Mouse (Mus musculus) adrenal gland, adult 2 months (tissue): ENCODE results near the gene Oxld1. TPM values are rescaled to one million over a fixed set of nuclear protein-coding genes. Genes with fewer than 3 reads are reported as not detected.

Experiments
- DNase-seq: peaks from one replicate; pipeline ENCODE4 v3.0.0; 2021
- polyA plus RNA-seq: library from polyadenylated mRNA; depleted of rRNA; stranded (reverse); fragments of >200 nt; gene quantifications from 2 replicates; pipeline ENCODE4 v1.2.3, GENCODE M21; 2012
- total RNA-seq, 2 experiments: library from RNA; stranded (reverse); gene quantifications; 2 replicates each; pipeline ENCODE4 v1.2.3; 2021

Gene Oxld1
- total and polyA plus RNA-seq, 3 experiments: 25.8 to 48.7 (median 37.1) TPM

- DNase-seq: no peak
These were observed 25.6 kb upstream of the Oxld1 start for GRCm38 (mm10) chr11:120483448-120483934.

DNA sequence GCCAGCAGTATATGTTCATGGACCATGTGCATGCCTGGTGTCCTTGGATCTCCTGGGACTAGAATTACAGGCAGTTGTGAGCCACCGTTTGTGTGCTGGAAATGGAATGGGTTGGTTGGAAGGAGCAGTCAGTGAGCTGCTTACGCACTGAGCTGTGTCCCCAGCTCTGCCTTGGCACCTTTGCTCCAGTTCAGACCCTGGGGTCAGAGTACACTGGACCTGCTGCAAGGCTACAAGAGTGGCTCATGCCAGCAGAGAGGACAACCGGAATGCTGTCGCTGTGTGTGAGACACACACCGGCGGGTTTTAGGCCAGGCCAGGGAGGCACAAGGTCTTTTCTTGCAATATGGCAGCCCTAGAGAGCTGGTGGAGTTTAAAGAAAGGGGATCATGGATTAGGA is 14.2 kb upstream of the Oxld1 start:
- DNase-seq: no peak

DNA sequence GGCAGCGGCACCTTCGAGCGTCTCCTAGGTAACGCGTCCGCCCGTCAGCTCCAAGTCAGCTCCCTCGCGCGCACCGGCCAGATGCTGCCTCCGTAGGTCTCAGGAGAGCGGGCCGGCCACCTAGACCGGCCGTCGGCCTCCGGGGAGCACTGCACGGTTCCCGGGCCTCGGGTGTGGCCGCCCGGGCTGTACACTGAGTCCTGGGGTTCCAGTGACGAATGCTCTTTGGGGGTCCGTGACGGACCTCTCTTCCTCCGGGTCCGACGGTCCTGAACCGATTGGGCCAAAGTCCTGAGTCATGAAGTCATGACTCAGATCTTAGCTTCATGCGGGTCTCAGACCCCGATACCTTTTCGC is 9.8 kb upstream of the Oxld1 start:
- no peak for DNase-seq

GRCm38 (mm10) chr11:120467051-120467735 is 9.3 kb upstream of the Oxld1 start, which contains the start of gene Arl16:
TSS of gene Arl16 (minus strand) at chr11:120467607.
- DNase-seq: peak; percentile 96

DNA sequence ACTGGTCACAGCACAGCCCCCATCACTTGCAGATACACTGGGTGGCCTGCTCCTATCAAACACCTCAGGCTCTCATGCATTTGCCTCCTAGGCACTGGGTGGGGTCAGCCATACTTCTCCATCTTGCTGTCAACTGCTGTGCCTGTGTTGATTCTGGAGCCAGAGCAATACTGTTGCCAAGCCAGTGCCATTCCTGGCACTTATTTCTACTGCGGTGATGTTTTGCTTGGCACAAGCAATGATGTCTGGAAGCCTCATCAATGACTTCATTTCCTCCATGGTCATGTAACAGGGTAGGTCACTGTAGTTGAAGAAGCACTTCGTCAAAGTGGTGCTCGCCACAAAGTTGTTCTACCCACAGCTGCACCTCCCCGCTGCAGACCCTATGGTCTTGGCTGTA is 7.7 kb upstream of the Oxld1 start:
- DNase-seq: no peak

- DNase-seq: no peak
These were observed 6.5 kb upstream of the Oxld1 start for GRCm38 (mm10) chr11:120464365-120464764.

DNA sequence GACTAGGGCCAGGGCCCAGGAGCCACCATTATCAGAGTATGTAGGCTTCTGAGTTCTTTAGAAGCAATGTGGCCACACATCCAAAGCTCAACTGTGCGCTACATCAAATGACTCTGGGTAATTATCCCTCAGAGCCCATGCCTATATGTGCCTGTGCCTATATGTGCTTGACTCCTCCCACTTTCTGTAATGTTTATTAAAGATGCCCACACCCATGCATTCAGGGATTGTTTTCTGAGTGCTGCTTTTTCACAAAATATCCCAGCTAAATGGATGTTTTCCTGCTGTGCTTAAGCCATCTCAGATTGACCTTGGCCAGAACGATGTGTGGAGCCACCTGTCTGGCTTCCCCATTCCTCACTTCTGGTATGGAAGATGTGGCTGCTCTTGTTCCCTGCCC is 5.7 kb upstream of the Oxld1 start:
- DNase-seq: no peak

DNA sequence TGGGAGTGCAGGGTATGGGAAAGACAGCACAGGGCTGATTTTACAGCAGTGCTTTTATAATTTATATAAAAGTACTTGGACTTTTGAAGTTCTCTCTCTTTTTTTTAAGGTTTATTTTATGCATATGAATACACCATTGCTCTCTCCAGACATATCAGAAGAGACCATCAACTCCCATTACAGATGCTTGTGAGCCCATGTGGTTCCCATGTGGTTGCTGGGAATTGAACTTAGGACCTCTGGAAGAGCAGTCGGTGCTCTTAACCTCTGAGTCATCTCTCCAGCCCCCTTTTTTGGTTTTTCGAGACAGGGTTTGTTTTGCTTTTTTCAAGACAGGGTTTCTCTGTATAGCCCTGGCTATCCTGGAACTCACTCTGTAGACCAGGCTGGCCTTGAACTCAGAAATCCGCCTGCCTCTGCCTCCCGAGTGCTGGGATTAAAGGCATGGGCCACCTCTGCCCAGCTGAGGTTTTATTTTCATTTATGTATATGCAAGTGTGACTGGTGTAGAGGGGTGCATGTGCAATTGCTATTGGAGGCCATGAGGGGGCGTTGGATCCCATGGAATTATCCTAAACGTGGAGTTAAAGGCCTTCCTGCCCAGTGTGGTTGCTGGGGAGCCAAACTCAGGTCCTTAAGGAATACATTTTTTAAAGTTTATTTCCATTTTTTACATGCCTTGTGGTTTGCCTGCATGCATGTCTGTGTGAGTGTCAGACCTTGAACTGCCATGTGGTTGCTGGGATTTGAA is 1.2 kb upstream of the Oxld1 start:
- DNase-seq: no peak

DNA sequence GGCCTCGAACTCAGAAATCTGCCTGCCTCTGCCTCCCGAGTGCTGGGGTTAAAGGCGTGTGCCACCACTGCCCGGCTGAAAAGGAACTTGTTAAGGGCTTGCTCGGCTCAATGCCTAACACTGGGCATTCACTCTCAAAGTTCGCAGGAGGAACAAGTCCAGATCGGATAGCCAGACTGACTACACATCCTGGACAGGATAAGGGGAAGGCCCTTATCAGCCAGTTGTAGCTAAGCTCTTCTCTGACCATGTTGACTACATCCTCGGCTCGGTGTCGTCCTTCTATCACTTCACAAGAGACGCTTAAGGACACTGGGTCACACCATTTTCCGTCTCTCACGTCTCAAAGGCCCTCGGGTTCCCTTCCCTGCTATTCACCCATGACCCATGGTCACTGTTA is 498 bp downstream of the Oxld1 start:
- no peak for DNase-seq

- DNase-seq: no peak
These were observed 2.5 kb downstream of the Oxld1 start for GRCm38 (mm10) chr11:120455413-120455812.

DNA sequence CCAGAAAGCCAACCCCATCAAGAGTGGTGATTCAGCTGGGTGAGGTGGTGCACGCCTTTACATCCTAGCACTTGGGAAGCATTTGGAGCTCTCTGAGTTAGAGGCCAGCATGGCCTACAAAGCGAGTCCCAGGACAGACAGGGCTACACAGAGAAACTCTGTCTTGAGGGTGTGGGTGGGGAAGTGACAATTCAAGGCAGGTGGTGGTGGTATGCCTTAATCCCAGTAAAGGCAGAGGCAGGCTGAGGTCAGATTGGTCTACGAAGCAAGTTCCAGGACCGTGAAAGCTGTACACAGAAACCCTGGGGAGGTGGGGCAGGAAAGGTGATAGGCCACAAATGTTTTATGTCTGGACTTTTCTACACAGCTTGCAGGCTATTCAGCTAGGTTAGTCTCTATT is 2.9 kb downstream of the Oxld1 start:
- no peak for DNase-seq

GRCm38 (mm10) chr11:120453306-120453705 is 4.6 kb downstream of the Oxld1 start, which contains the start of gene Pde6g:
TSS of gene Pde6g (minus strand) at chr11:120453500.
- DNase-seq: no peak

GRCm38 (mm10) chr11:120452246-120452645 is 5.6 kb downstream of the Oxld1 start:
- no peak for DNase-seq

- DNase-seq: no peak
These were observed 10.7 kb downstream of the Oxld1 start for GRCm38 (mm10) chr11:120447179-120447578.

GRCm38 (mm10) chr11:120445475-120445874 is 12.4 kb downstream of the Oxld1 start:
- DNase-seq: no peak

DNA sequence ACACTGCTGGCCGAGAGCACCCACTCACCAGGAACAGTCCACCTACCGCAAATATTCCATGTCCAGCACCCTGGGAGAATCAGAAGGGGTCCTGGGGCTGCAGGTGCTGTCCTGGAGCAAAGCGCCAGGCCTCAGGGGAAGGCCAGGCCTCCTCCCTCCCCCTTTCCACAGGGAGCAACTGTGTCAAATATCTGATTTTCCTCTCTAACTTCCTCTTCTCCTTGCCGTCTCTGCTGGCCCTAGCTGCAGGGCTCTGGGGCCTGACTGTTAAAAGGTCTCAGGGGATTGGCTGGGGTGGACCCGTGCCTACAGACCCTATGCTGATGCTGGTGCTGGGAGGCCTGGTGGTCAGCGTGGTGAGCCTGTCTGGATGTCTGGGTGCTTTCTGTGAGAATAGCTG is 13.8 kb downstream of the Oxld1 start:
- DNase-seq: no peak

DNA sequence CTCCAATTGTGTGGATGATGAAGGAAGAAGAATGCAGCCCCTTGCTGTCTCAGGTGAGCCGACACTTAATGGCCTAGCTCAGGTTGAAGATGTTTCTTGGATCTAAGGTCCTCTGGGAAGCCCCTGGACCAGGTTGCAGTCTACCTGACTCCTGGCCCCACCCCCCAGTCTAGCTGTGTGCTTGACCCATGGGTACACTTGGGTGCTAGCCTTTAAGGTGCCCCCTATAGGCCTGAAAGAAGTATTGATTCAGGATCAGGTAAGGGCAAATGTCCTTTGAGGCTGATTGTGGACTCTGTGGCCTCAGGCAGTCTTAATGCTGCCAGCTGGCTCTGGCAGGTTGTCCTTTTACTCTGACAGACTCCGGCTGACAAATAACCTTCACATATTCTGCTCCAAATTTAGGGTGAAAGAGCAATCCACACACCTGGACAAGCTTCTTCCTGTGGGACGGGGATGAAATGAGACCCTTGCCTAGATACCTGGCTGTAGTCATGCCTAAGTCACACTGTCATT is 15.0 kb downstream of the Oxld1 start:
- DNase-seq: no peak

- no peak for DNase-seq
These were observed 15.5 kb downstream of the Oxld1 start, which contains the start of gene Tspan10 for GRCm38 (mm10) chr11:120442344-120442743. TSS of gene Tspan10 (plus strand) at chr11:120442644.

DNA sequence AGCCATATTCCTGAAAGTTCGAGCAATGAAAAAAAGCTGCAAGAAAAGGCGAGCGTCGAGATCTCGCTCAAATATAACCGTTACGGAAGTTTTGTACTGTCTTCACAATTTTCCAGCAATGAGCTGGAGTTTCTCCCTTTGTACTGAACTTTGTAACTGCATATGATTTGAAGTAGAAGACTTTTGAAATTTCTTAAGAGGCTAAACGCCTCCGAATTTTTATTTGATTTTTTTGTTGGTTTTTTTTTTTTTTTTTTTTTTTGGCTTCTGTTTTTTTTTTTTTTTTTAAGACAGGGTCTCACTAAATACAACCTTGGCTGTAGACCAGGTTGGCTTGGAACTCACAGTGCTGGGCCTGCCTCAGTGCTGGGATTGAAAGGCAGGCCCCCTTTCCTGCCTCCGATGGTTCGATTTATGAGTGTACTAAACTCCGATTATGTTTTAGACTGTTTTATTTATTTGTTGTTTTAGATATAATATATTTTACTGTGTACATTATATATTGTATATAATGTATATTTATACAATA is 19.9 kb downstream of the Oxld1 start:
- no peak for DNase-seq

- peak; percentile 94 for DNase-seq
These were observed 20.6 kb downstream of the Oxld1 start, which contains the start of gene Nploc4 for GRCm38 (mm10) chr11:120437152-120437856. TSS of gene Nploc4 (minus strand) at chr11:120437708.

DNA sequence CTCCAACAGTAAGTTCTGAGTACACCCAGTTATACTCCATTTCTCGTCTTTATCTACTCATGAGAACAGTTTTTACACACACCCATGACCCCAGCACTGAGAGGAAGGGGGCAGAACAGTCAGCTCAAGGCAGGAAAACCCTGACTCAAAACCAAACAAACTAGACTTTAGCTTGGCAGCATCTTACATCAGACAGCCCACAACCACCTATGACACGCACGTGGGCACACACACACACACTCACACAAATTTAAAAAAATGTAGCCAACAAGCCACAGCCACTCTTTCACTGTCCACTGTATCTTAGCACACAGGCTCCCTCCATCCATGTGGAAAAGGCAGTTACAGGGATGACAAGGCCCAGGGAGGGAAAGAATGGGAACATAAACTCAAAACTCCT is 31.1 kb downstream of the Oxld1 start:
- DNase-seq: no peak
